Mouse (Mus musculus) gastrocnemius, adult 2 months (tissue): Measurements from ENCODE around the gene Mdga1. TPM values are rescaled to one million over a fixed set of nuclear protein-coding genes. Genes with fewer than 3 reads are reported as not detected.

Experiments used
- DNase-seq: peaks from one replicate; pipeline ENCODE4 v3.0.0; 2022
- H3K27ac ChIP-seq: fragments of 200-600 bp; 2 replicates; pipeline ENCODE4 v1.8.1; 2022; ENCODE audit warnings: mild to moderate bottlenecking
- H3K4me3 ChIP-seq: fragments of 200-600 bp; 2 replicates; pipeline ENCODE4 v1.8.1; 2022; ENCODE audit warnings: mild to moderate bottlenecking, moderate library complexity
- CTCF ChIP-seq: fragments of 200-600 bp; IDR thresholded peaks from 2 replicates; pipeline ENCODE4 v1.8.1; 2022; ENCODE audit warnings: antibody characterized with exemption, mild to moderate bottlenecking, moderate library complexity
- intact Hi-C: fragments of 180-260 bp; cut with DNase I; formaldehyde crosslinking; loops from one replicate; pipeline ENCODE4 v1.15.1; 2025
- total RNA-seq, 2 experiments: library from RNA; stranded (reverse); gene quantifications; 2 replicates each; pipeline ENCODE4 v1.2.3; 2021

Mdga1 gene
- total RNA-seq, 2 experiments from 2014 or later, result 29.5 to 41.3 TPM

DNA sequence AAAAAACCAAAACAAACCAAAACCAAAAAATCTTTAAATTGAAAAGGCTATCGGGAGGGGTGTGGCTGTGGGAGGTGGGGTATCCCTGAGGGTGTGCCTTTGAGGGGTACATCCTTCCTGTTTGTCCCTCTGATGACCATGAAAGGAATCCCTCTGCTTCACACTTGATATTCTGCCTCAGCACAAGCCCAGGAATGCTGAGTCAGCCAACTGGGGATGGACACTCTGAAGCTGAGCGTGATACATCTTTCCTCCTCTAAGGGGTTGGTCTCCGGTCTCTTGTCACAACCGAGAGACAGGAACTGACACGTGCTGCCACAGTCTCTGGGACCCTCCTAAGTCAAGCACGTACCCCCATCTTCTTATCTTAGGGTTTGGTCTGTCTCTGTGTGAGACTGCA, 37.1 kb downstream of the Mdga1 start:
- intact Hi-C loops, result no loop called here

DNA sequence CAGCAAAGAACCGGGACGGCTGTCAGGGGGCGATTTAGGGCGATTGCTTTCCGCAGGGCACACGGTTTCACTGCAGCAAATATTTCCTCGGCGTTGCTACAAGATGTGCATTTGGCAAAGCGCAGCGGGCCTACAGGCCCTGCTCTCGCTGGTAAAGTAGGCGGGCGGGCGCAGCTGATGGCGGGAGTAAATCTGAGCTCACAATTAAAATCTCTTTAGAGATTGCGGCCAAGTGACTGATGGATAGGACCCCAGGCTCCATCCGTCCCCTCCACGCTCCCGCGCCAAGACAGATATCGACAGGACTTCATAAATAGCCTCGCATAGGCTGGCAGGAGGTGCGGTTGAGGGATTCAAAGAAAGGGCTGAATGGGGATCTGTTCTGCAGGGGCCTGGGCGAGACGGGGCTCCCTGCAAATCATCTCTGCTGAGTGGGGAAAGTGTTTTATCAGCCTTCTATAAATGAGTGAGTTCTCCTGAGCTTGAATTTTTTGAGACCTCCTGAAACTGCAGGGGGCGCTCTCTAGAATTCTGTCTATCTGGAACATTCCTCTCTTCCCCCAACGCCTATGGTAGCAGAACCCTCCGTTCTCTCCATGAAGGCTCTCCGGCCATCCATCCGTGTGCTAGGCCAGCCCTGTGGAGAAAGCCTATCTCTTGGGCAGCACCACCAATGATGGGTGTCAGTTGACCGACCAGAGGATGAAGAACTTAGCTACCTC, 38.5 kb downstream of the Mdga1 start:
- intact Hi-C loops, result no loop called here
- DNase-seq, result no peak
- Histone ChIP-seq H3K27ac (no peak overlapping the region), H3K4me3 (no peak overlapping the region)
- no peak for TF ChIP-seq CTCF

More for the DNA sequence above, 37.1 kb downstream of the Mdga1 start:
- TF ChIP-seq CTCF, result no peak
- H3K27ac ChIP-seq, result no peak overlapping the region
- H3K4me3 ChIP-seq, result no peak overlapping the region
- DNase-seq, result no peak

DNA sequence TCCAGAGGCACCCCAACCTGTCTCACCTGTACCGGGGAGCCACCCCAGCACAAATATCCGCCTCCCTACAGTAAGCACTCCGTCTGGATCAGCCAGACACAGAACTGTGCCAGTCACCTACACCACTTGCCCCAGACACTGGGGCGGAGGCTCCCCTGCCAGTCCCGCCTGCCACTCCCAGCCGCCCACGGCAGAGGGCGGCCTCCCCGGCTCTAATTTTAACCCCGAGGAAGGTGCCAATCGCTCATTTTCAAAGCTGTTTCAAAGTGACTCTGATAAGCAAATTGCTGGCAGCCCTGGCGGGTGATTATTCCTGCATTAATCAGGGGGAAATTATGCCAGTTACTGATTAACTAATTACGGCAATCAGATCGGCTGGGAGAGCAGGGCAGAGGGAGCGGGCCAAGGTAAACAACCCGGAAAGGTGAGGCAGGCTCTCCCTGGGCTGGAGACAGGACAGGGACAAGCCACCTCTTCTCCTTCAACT, 41.1 kb downstream of the Mdga1 start:
- peak overlapping the region; percentile 39 for H3K4me3 ChIP-seq
- DNase-seq, result peak; percentile 80

DNA sequence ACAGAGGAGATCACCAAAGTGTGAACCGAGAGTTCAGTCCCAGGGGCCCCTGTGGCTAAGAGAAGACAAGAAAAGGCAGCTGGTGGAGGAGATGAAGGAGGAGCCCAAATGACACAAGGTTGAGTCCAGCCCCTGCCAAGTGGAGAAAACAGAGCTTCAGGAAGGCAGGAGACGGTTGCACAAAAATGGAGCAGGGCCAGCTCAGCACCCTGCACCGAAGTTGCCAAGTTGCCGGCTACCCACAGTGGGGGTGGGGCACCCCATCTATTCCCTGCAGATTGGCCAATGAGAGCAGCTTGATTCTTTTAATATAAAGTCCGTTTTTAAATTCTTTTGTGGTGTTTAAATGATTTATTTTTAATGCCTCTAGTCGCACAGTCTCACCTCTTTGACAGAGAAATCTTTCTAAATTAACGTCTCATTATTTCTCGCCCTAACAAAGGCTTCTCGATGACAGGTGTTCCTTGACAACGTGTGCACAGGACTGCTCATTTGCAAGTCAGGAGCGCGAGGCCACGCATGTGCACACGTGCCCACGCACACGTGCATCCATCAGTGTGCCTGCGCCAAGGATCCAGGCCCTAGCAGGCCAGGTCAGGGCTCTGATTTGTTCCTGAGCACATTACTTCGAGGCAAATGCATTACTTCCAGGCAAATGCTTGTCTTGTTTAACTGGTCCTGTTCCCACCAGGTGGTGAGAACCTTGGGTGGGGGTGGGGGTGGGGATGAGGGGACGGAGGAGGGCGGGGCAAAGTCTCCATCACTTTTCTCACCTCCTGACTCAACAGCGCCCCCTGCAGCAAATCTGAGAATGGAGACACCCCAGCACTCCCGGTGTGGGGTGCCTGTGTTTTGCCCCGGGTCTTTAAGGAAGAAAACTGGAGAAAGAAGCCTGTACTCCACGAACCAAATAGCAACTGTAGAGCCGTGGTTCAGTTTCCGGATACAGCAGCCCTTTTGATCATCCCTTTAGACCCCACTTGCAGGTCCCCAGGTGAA, 44.0 kb downstream of the Mdga1 start:
- TF ChIP-seq CTCF, result peak; percentile 25; the same call in 1 of the 2 replicates
- intact Hi-C loops, result no loop called here
- Histone ChIP-seq H3K27ac (no peak overlapping the region), H3K4me3 (no peak overlapping the region)
- DNase-seq, result peak; percentile 28

More for the DNA sequence above, 41.1 kb downstream of the Mdga1 start:
- intact Hi-C loops, result no loop called here
- peak; percentile 69 for TF ChIP-seq CTCF
- peak overlapping the region; percentile 74 for H3K27ac ChIP-seq

DNA sequence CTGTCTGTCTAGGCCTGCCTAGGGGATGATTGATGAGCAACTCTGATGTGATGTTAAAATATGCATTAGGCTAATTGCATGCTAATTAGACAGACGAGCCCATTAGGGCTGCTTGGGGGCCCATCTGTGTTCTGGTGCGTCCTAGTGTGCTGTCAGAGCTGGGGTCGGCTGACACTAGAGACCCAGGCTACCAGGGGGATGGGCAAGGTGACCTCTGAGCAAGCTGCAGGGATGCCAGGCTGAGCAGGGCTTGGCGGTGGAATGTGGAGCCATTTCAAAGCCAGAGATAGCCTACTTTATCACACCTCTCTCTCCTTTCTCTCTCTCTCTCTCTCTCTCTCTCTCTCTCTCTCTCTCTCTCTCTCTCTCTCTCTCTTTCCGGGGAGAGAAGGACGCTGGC, 49.8 kb downstream of the Mdga1 start:
- intact Hi-C loops, result no loop called here

DNA sequence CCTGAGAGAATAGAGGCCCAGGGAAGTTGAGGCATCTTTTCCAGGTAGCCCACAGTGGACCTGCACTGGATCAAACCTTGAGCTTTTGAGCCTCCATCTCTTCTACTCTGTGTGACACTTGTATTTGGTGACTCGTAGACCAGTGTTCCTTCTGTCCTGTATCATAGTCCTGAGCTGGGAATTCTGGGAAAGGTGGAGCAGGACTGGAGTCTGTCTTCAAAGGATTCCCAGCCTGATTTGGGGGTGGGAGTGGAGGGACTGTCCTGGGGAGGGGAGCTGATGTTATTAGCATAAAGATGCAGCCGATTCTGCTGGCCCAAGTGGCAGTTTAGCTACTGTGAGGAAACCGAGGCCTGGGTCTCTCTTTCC, 50.4 kb downstream of the Mdga1 start:
- no peak overlapping the region for H3K27ac ChIP-seq
- H3K4me3 ChIP-seq, result no peak overlapping the region
- no peak for DNase-seq
- intact Hi-C loops, result no loop called here
- no peak for TF ChIP-seq CTCF

More for the DNA sequence above, 49.8 kb downstream of the Mdga1 start:
- Histone ChIP-seq H3K4me3 (no peak overlapping the region), H3K27ac (no peak overlapping the region)
- TF ChIP-seq CTCF, result no peak
- no peak for DNase-seq

DNA sequence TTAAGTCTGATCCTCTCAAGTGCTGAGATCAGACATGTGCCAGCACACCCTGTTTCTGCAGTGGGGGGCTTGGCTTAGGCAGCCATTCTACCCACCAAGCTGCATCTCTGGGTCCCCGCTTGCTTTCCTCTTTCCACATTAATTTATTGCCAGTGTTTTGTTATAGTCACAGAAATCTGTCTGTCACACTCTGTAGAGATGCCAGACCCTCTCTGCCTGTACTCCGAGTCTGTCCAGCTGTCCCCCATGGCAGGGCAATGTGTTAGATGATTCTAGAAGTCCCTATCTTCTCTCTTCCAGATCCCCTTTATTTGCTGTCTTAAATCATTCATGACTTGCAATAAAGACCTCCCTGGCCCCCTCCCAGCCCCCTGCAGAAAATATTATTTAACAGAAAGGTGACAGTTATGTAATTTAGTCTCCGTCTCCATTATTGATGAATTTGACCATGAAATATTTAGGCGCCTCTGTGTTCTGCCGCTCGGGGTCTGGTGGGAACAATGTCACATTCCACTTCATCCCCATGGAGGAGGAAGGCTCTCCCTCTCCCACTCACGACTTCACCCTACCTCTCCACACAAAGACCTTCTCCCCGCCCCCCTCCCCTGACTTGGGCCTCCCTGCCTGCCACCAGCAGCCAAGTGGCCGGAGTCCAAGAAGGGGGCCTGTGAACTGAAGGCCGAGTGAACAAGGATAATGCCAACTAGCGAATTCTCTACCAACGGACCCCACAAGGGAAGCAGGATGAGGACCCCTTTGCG, 50.9 kb downstream of the Mdga1 start:
- H3K27ac ChIP-seq, result no peak overlapping the region
- intact Hi-C loops, result no loop called here

DNA sequence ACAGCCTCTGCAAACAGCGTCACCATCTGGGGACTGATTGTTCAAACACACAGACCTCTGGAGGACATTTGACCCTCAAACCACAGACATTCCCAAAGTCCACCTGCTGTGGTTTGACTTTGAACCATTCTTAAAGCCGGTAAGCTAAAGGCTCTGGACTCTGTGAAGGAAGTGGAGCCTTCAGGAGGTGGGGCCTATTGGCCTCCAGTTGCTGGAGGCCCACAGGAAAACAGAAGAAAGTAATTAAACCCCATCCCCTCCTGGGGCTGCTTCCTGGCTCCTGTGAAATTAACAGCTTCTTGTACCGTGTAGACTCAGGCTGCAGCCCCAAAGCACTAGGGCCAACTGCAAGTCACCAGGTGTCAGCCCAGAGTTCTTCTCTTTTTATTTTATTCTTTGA, 52.9 kb downstream of the Mdga1 start:
- intact Hi-C loops, result no loop called here
- no peak for DNase-seq
- no peak overlapping the region for H3K4me3 ChIP-seq
- H3K27ac ChIP-seq, result no peak overlapping the region
- no peak for TF ChIP-seq CTCF

More for the DNA sequence above, 50.9 kb downstream of the Mdga1 start:
- H3K4me3 ChIP-seq, result no peak overlapping the region
- TF ChIP-seq CTCF, result no peak
- DNase-seq, result no peak

DNA sequence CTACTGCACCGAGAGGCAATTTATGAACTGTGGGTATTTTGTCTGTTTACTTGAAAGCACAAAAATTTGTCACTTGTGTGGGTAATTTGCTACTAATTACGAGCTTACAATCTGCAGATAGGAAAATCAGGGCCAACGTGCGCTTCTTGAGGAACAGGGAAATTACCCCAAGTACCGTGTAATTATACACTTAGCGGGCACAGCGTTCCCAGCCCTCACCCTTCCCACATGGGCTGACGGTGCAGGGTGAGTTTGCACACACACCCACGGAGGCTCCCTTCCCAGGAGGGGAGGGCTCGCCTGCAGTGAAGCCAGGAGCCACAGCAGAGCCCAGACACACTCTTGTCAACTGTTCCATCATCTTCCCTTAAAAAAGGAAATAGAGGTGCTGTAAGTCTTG, 54.1 kb downstream of the Mdga1 start:
- H3K27ac ChIP-seq, result no peak overlapping the region
- no peak for TF ChIP-seq CTCF
- intact Hi-C loops, result no loop called here
- DNase-seq, result no peak
- H3K4me3 ChIP-seq, result no peak overlapping the region

DNA sequence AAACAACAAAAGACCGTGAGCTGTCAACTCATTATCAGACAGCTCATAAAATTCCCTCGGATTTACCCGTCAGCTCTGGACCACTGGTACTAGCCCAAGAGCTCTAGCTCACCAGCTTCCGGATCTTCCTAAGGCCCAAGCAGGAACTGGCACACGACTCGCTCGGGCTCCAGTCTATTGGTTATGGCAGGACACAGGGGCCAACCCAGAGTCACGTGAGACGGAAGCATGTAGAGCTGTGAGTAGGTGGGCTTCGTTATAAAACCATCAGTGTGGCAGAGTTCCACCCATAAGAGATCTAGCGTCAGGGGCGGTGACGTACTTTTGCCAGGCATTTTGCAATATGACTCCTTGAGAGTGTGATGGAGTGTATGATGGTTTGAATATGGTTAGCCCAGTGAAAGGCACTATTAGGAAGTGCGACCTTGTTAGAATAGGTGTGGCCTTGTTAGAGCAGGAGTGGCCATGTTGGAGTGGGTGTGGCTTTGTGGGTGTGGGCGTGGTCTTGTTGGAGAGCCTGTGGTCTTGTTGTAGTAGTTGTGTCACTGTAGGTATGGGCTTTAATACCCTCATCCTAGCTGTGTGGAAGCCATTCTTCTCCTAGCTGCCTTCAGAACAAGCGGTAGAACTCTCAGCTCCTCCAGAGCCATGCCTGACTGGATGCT, 56.5 kb downstream of the Mdga1 start:
- H3K4me3 ChIP-seq, result no peak overlapping the region
- intact Hi-C loops, result no loop called here
- TF ChIP-seq CTCF, result no peak
- DNase-seq, result no peak
- no peak overlapping the region for H3K27ac ChIP-seq

DNA sequence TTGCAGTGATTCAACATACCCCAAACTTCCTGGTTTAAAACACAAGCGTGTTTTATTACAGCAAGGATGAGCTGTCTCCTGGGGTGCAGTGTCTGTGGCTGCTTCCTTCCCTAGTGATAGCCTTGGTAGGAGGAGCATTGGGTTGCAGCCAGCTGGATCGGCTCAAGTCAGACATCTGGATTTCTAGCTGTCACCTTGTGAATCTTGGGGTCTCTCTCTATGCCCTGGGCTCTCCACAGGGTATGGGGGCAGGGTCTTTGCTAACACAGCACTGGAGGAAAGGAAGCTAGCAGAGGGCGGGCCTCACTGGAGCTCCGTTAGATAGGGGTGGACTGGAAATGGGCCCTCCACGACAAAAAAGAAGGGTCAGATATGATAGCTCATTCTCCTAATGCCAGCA, 57.2 kb downstream of the Mdga1 start:
- intact Hi-C loops, result no loop called here
- Histone ChIP-seq H3K4me3 (no peak overlapping the region), H3K27ac (no peak overlapping the region)
- no peak for DNase-seq
- no peak for TF ChIP-seq CTCF

DNA sequence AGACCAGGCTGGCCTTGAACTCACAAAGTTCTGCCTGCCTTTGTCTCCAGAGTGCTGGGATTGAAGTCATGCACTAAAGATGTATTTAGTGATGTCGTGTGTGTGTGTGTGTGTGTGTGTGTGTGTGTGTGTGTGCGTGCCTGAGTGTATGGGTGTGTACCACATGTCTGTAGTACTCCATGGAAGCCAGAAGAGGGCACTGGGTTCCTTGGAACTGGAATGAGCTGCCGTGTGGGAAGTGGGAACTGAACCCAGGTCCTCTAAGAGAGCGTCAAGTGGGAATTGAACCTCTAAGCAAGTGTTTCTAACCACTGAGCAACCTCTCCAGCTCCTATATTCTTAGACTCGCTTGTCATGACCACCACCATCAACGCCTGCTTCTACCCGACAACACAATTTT, 60.9 kb downstream of the Mdga1 start:
- Histone ChIP-seq H3K4me3 (no peak overlapping the region), H3K27ac (no peak overlapping the region)
- intact Hi-C loops, result no loop called here
- no peak for TF ChIP-seq CTCF
- no peak for DNase-seq
